Mouse (Mus musculus): ENCODE measurements at regions not wholly inside any gene's neighbourhood (a gene's known extent, or its start where the extent isn't known, plus 50 kb on each side); places are given as distances from the start of the nearest gene placed in this dataset.
A peak's percentile ranks its signal among the peaks of the same experiment; 100 is the strongest.

DNA sequence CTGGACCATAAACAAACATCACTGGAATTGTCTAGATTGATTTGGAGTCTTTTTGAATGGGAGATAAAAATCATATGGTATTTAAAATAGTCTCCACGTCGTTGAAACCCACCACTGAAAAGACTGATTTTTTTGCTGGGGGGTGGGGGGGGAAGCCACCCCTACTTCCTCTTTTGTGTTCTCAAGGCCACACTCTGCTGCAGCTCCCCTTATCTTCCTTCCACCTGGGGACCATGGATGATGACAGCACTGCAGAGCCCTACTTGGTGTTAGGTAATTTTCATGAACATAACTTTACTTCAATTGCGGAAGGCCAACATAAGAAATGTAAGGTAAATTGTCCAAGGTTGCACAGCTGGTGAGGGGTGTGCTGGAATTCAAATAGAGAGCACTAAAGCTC, 232.4 kb upstream of the Vrk2 start:
- WGBS: 80% methylated on average over 3 of the region's 3 CpGs
- no peak for ATAC-seq

GRCm38 (mm10) chr11:26824080-26824727, 230.4 kb upstream of the Vrk2 start:
- Histone ChIP-seq H3K27ac (no peak overlapping the region), H3K9me3 (no peaks in the 10 kb centered on the region), H3K9ac (no peak overlapping the region), H3K4me3 (replicated peaks) (no peak overlapping the region), H3K36me3 (no peaks in the 10 kb centered on the region), H3K27me3 (replicated peaks) (no peaks in the 10 kb centered on the region), H3K4me1 (replicated peaks) (no peaks in the 10 kb centered on the region), H3K4me2 (replicated peaks) (no peak overlapping the region)
- 86% methylated on average over 8 of the region's 8 CpGs for WGBS
- no peak for ATAC-seq

More for the DNA sequence above, 232.4 kb upstream of the Vrk2 start:
- H3K27me3 ChIP-seq (replicated peaks): no peaks in the 10 kb centered on the region
- no peak overlapping the region for H3K4me3 ChIP-seq (replicated peaks)
- H3K9me3 ChIP-seq: no peaks in the 10 kb centered on the region
- H3K9ac ChIP-seq: no peak overlapping the region
- H3K4me2 ChIP-seq (replicated peaks): no peak overlapping the region
- no peaks in the 10 kb centered on the region for H3K4me1 ChIP-seq (replicated peaks)
- H3K36me3 ChIP-seq: no peaks in the 10 kb centered on the region
- H3K27ac ChIP-seq: no peak overlapping the region

- 55% methylated on average over 1 of the region's 1 CpGs for WGBS
- Histone ChIP-seq H3K36me3 (no peaks in the 10 kb centered on the region), H3K9me3 (no peaks in the 10 kb centered on the region), H3K27me3 (replicated peaks) (no peaks in the 10 kb centered on the region), H3K9ac (no peak overlapping the region), H3K4me3 (replicated peaks) (no peak overlapping the region), H3K4me1 (replicated peaks) (no peaks in the 10 kb centered on the region), H3K4me2 (replicated peaks) (no peak overlapping the region), H3K27ac (no peak overlapping the region)
- ATAC-seq: no peak
Observed at GRCm38 (mm10) chr11:26821091-26821490, 227.3 kb upstream of the Vrk2 start.

DNA sequence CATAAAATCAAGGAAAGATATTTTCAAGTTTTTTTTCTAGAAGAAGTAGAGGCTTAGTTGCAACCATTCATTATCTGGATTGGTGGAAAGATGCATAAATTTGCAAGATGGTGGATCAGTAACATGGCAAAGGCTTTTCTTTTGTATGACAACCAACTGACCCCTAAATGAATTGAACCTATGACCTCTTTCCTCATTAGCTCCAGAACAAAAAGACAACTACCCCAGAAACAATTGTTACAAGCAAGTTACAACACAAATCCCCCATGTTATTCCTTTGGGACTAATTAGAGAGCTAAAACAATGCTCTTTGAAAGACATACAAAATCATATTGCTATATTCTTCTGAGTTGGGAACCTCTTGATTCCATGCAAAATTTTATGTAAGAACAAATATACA, 223.5 kb upstream of the Vrk2 start:
- Histone ChIP-seq H3K4me3 (replicated peaks) (no peak overlapping the region), H3K4me2 (replicated peaks) (no peak overlapping the region), H3K36me3 (no peaks in the 10 kb centered on the region), H3K27me3 (replicated peaks) (no peaks in the 10 kb centered on the region), H3K9me3 (no peaks in the 10 kb centered on the region), H3K27ac (no peak overlapping the region), H3K4me1 (replicated peaks) (no peaks in the 10 kb centered on the region), H3K9ac (no peak overlapping the region)
- ATAC-seq: no peak

DNA sequence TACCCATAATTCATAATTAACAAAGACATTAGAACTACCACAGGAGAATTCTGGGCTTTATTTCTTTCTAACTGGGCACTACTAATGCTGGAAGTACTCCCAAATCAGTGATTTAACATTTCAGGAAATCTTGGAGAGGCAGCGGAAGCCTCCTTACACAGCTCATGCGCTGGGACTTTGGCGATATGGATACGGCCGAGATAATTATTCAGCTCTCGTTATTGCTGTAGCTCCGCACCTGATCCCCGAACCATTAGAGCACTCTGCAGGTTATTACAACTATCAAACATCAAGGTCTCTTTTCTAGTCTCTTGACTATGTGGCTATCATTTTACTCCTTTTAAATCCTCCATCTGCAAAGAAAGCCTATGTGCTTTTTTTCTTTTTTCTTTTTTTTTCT, 221.3 kb upstream of the Vrk2 start:
- no peak for ATAC-seq
- Histone ChIP-seq H3K4me1 (replicated peaks) (no peaks in the 10 kb centered on the region), H3K36me3 (no peaks in the 10 kb centered on the region), H3K4me2 (replicated peaks) (no peak overlapping the region), H3K9ac (no peak overlapping the region), H3K27me3 (replicated peaks) (no peaks in the 10 kb centered on the region), H3K27ac (no peak overlapping the region), H3K4me3 (replicated peaks) (no peak overlapping the region), H3K9me3 (no peaks in the 10 kb centered on the region)
- 93% methylated on average over 8 of the region's 8 CpGs for WGBS

GRCm38 (mm10) chr11:26814601-26815000, 220.8 kb upstream of the Vrk2 start:
- Histone ChIP-seq H3K9me3 (no peaks in the 10 kb centered on the region), H3K4me1 (replicated peaks) (no peaks in the 10 kb centered on the region), H3K36me3 (no peaks in the 10 kb centered on the region), H3K4me3 (replicated peaks) (no peak overlapping the region), H3K27ac (no peak overlapping the region), H3K27me3 (replicated peaks) (no peaks in the 10 kb centered on the region), H3K4me2 (replicated peaks) (no peak overlapping the region), H3K9ac (no peak overlapping the region)
- 78% methylated on average over 3 of the region's 3 CpGs for WGBS
- no peak for ATAC-seq

GRCm38 (mm10) chr11:26802249-26802941, 208.6 kb upstream of the Vrk2 start:
- no peak overlapping the region for H3K27ac ChIP-seq
- H3K9me3 ChIP-seq: no peaks in the 10 kb centered on the region
- ATAC-seq: peak; percentile 94
- no peak overlapping the region for H3K4me3 ChIP-seq (replicated peaks)
- H3K27me3 ChIP-seq (replicated peaks): no peaks in the 10 kb centered on the region
- H3K9ac ChIP-seq: no peak overlapping the region
- no peaks in the 10 kb centered on the region for H3K36me3 ChIP-seq
- no peak overlapping the region for H3K4me2 ChIP-seq (replicated peaks)
- H3K4me1 ChIP-seq (replicated peaks): no peaks in the 10 kb centered on the region
- WGBS: 60% methylated on average over 2 of the region's 2 CpGs

DNA sequence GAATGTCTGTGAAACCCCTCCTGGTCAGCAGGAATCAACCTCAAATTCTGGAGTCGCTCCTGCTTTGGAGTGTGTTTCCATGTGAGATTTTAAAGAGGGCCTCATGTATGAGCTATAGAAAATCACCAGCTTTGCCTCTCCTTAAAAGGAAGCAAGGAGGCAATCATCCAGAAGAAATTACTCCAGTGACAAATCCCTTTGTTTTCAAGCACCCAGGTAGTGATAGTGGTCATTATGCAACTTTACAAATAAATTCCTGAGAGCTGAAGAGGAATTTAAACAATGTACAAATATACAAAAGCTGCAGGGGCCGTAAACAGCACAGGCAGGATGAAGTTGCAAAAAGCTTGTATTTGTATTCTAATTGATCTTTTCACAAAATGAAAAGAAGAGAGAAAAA, 206.5 kb upstream of the Vrk2 start:
- Histone ChIP-seq H3K27me3 (replicated peaks) (no peaks in the 10 kb centered on the region), H3K4me2 (replicated peaks) (no peak overlapping the region), H3K9me3 (no peaks in the 10 kb centered on the region), H3K36me3 (no peaks in the 10 kb centered on the region), H3K27ac (no peak overlapping the region), H3K4me3 (replicated peaks) (no peak overlapping the region), H3K4me1 (replicated peaks) (no peaks in the 10 kb centered on the region), H3K9ac (no peak overlapping the region)
- 70% methylated on average over 2 of the region's 2 CpGs for WGBS
- no peak for ATAC-seq

GRCm38 (mm10) chr11:26794629-26794966, 200.8 kb upstream of the Vrk2 start:
- WGBS: 82% methylated on average over 3 of the region's 3 CpGs
- H3K27me3 ChIP-seq (replicated peaks): no peaks in the 10 kb centered on the region
- no peaks in the 10 kb centered on the region for H3K4me1 ChIP-seq (replicated peaks)
- no peaks in the 10 kb centered on the region for H3K9me3 ChIP-seq
- ATAC-seq: no peak
- no peak overlapping the region for H3K27ac ChIP-seq
- H3K9ac ChIP-seq: no peak overlapping the region
- no peak overlapping the region for H3K4me3 ChIP-seq (replicated peaks)
- H3K36me3 ChIP-seq: no peaks in the 10 kb centered on the region
- H3K4me2 ChIP-seq (replicated peaks): no peak overlapping the region

- H3K9ac ChIP-seq: no peak overlapping the region
- no peak for ATAC-seq
- no peaks in the 10 kb centered on the region for H3K36me3 ChIP-seq
- 79% methylated on average over 3 of the region's 3 CpGs for WGBS
- H3K27me3 ChIP-seq (replicated peaks): no peaks in the 10 kb centered on the region
- no peaks in the 10 kb centered on the region for H3K9me3 ChIP-seq
- no peak overlapping the region for H3K27ac ChIP-seq
- no peak overlapping the region for H3K4me2 ChIP-seq (replicated peaks)
- H3K4me1 ChIP-seq (replicated peaks): no peaks in the 10 kb centered on the region
- H3K4me3 ChIP-seq (replicated peaks): no peak overlapping the region
Observed at GRCm38 (mm10) chr11:26793928-26794628, 200.3 kb upstream of the Vrk2 start.

- ATAC-seq: no peak
- Histone ChIP-seq H3K9me3 (no peaks in the 10 kb centered on the region), H3K4me3 (replicated peaks) (no peak overlapping the region), H3K27me3 (replicated peaks) (no peaks in the 10 kb centered on the region), H3K4me2 (replicated peaks) (no peak overlapping the region), H3K27ac (no peak overlapping the region), H3K4me1 (replicated peaks) (no peaks in the 10 kb centered on the region), H3K9ac (no peak overlapping the region), H3K36me3 (no peaks in the 10 kb centered on the region)
- WGBS: 55% methylated on average over 2 of the region's 2 CpGs
Observed at GRCm38 (mm10) chr11:26789281-26789680, 195.5 kb upstream of the Vrk2 start.

DNA sequence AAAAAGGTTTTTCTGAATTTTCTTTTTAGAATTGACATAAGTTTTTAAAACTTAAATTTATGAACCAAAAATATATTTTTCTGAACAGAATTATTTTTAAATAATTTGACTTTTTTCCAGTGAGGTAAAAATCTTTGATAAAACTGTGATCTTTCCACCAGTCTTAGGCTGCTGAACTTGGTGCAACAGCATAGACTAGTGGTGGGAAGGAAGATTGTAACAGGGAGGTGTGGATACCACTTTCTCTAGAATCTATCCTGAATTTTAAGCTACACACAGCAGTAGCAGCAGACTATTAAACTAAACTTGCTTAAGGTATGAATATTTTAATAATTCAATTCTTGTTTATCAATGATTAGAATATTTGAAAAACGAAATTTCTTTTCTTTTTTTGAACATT, 191.4 kb upstream of the Vrk2 start:
- Histone ChIP-seq H3K4me3 (replicated peaks) (no peak overlapping the region), H3K27me3 (replicated peaks) (no peaks in the 10 kb centered on the region), H3K27ac (no peak overlapping the region), H3K9me3 (no peaks in the 10 kb centered on the region), H3K4me2 (replicated peaks) (no peak overlapping the region), H3K36me3 (no peaks in the 10 kb centered on the region), H3K9ac (no peak overlapping the region), H3K4me1 (replicated peaks) (no peaks in the 10 kb centered on the region)
- peak; percentile 63; the same call in 1 of the 2 replicates for ATAC-seq
- WGBS: 16% methylated on average over 1 of the region's 1 CpGs

All from intestine, embryonic 15.5 days (tissue).